Mouse (Mus musculus) forebrain, embryonic 14.5 days (tissue): ENCODE measurements around the gene 2310034G01Rik. TPM values are rescaled to one million over a fixed set of nuclear protein-coding genes. Genes with fewer than 3 reads are reported as not detected.
A peak's percentile ranks its signal among the peaks of the same experiment; 100 is the strongest.

ENCODE experiments used
- ATAC-seq: fragments of 200-750 bp; cut with Nextera tagmentation; 2 replicates; pipeline ENCODE4 v1.8.0; 2017; ENCODE audit warnings: mild to moderate bottlenecking, moderate library complexity
- DNase-seq: peaks from one replicate; pipeline ENCODE4 v3.0.0-alpha.2; 2015; ENCODE audit warnings: low spot score
- H3K27ac ChIP-seq: fragments of 300-500 bp; sonication (generic); 2 replicates; pipeline ENCODE4 v1.5.1; 2014; ENCODE audit warnings: low read depth, mild to moderate bottlenecking, control low read depth, low read length, moderate library complexity
- H3K27me3 ChIP-seq: fragments of 300-500 bp; sonication (generic); replicated peaks from 2 replicates; pipeline ENCODE4 v1.6.1; 2014; ENCODE audit warnings: low read length, control low read depth, mixed read lengths; ENCODE audit not compliant: control insufficient read depth, insufficient read depth
- H3K36me3 ChIP-seq: fragments of 300-500 bp; sonication (generic); 2 replicates; pipeline ENCODE4 v1.6.1; 2014; ENCODE audit warnings: low read length, control low read depth; ENCODE audit not compliant: control insufficient read depth, insufficient read depth
- H3K4me1 ChIP-seq: fragments of 300-500 bp; sonication (generic); 2 replicates; pipeline ENCODE4 v1.6.1; 2014; ENCODE audit warnings: antibody characterized with exemption, low read length, control low read depth; ENCODE audit not compliant: control insufficient read depth, insufficient read depth
- H3K4me2 ChIP-seq: fragments of 300-500 bp; sonication (generic); 2 replicates; pipeline ENCODE4 v1.6.1; 2014; ENCODE audit warnings: mild to moderate bottlenecking, control low read depth, low read length
- H3K4me3 ChIP-seq: fragments of 300-500 bp; sonication (generic); 2 replicates; pipeline ENCODE4 v1.5.1; 2014; ENCODE audit warnings: low read depth, low read length, control low read depth
- H3K9ac ChIP-seq: fragments of 300-500 bp; sonication (generic); 2 replicates; pipeline ENCODE4 v1.6.1; 2014; ENCODE audit warnings: mild to moderate bottlenecking, low read length, control low read depth, moderate library complexity
- H3K9me3 ChIP-seq: fragments of 300-500 bp; sonication (generic); replicated peaks from 2 replicates; pipeline ENCODE4 v1.6.1; 2016; ENCODE audit warnings: low read length, control low read depth, mixed read lengths; ENCODE audit not compliant: control insufficient read depth
- WGBS: fragments of 180-500 bp; shearing (Covaris S2); extraction: QIAGEN DNeasy Blood & Tissue Kit; methylation state at CpG from one replicate; pipeline ENCODE4 v1.1.7; 2014; 5-methylcytosine and 5-hydroxymethylcytosine counted together
- polyA plus RNA-seq: library from polyadenylated mRNA; unstranded; fragments of >200 nt; fragmentation: Nextera tagmentation; extraction: Ambion mirVana; gene quantifications from 2 replicates; pipeline ENCODE4 v1.2.1, GENCODE M21; 2014

The 2310034G01Rik gene
- polyA plus RNA-seq, 1 experiment from 2014 or later: 2.2 TPM

DNA sequence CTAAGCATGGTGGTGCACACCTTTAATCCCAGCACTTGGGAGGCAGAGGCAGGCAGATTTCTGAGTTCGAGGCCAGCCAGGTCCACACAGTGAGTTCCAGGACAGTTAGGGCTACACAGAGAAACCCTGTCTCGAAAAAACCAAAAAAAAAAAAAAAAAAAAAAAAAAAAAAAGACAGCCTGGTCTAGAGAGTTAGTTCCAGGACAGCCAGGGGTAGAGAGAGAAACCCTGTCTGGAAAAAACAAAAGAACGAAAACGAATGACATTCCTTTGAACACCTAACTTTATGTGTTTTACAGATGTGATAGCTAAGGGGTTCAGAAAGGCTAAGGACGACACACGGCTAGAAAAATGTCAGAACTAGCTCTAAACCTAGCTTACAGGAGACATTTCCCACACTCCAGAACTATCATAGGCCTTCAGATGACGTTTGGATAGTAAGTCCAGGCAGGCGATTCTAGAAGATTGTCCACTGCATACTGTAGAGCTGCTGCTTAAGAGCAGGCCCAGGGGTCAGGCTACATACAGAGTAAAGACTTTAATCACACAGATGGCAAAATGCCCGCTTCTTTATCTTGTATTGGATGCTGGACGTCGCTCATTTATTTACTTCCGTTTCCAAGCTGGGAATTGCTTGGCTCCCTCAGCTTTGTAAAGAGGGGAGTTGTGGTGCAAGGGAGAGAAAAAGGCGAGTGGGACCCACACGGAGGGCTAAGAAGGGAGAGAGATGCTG is 2.0 kb downstream of the 2310034G01Rik start:
- H3K4me1 ChIP-seq: peaks cover 5% of the 10 kb centered on the region; the same call in 1 of the 2 replicates
- H3K4me2 ChIP-seq: peak overlapping the region; percentile 95
- DNase-seq: peak; percentile 46
- no peaks in the 10 kb centered on the region for H3K36me3 ChIP-seq
- H3K9me3 ChIP-seq: no peaks in the 10 kb centered on the region
- H3K27me3 ChIP-seq: no peaks in the 10 kb centered on the region; the same call in 1 of the 2 replicates
- 34% methylated on average over 14 of the region's 14 CpGs for WGBS
- peak overlapping the region; percentile 86 for H3K27ac ChIP-seq
- H3K4me3 ChIP-seq: peak overlapping the region; percentile 65
- peak overlapping the region; percentile 81 for H3K9ac ChIP-seq
- peak; percentile 19; the same call in 1 of the 2 replicates for ATAC-seq

DNA sequence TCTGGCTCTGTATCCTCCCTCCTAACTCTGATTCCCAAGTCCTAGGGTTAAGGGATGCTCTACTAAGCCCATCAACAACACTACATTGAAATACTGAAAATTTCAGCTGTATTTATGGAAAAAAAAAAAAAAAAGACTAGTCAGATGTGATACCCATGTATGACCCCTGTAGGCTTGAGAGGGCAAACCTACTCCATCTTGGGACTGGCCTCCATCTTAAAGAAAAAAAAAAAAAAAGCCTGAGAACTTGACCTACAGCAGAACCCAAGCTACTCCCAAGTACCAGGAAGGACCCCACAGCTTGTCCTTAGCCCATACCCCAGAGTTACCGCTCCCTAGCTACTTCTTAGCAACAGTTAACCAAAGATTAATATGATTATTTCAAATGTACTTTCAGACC is 3.0 kb downstream of the 2310034G01Rik start:
- WGBS: 100% methylated on average over 1 of the region's 1 CpGs
- H3K27me3 ChIP-seq: no peaks in the 10 kb centered on the region; the same call in 1 of the 2 replicates
- no peak for ATAC-seq
- H3K36me3 ChIP-seq: no peaks in the 10 kb centered on the region
- H3K4me3 ChIP-seq: no peak overlapping the region
- H3K27ac ChIP-seq: no peak overlapping the region
- no peak overlapping the region for H3K4me2 ChIP-seq
- H3K4me1 ChIP-seq: peaks cover 5% of the 10 kb centered on the region; the same call in 1 of the 2 replicates
- DNase-seq: no peak
- no peaks in the 10 kb centered on the region for H3K9me3 ChIP-seq
- no peak overlapping the region for H3K9ac ChIP-seq

DNA sequence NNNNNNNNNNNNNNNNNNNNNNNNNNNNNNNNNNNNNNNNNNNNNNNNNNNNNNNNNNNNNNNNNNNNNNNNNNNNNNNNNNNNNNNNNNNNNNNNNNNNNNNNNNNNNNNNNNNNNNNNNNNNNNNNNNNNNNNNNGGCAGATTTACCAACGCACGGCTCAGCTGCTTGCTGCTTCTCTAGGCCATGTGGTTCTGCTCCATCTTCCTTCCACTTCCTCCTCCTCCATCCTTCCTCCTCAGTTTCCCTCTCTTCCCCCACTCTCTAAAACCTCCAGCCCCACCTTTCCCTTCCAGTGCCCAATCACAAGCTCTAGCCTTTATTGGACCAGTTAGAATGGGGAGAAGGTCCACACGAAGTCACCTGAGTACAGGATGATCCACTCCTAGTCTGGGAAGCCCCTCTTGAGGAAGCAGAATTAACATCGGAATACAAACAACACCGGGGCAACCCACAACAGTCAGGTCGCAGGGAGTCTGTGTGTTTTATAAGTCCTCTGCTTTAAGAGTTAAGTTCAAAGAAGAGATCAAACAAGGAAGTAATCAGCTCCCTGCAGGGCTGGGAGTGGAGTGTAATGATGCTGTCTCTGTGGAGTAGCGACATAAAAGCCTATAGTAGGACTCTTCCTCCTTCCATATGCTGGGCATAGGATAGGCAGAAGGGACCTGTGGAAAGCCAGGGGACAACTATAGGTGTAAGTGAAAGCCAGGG is 5.2 kb downstream of the 2310034G01Rik start:
- Histone ChIP-seq H3K4me1 (peaks cover 5% of the 10 kb centered on the region; the same call in 1 of the 2 replicates), H3K27me3 (no peaks in the 10 kb centered on the region; the same call in 1 of the 2 replicates), H3K4me3 (no peak overlapping the region), H3K9ac (no peak overlapping the region), H3K9me3 (no peaks in the 10 kb centered on the region), H3K36me3 (no peaks in the 10 kb centered on the region), H3K27ac (no peak overlapping the region), H3K4me2 (no peak overlapping the region)
- WGBS: 24% methylated on average over 7 of the region's 7 CpGs
- ATAC-seq: no peak
- DNase-seq: no peak

- no peaks in the 10 kb centered on the region for H3K9me3 ChIP-seq
- H3K4me1 ChIP-seq: peaks cover 12% of the 10 kb centered on the region
- DNase-seq (peak; percentile 76), ATAC-seq (peak; percentile 10; the same call in 1 of the 2 replicates)
- peak overlapping the region; percentile 32 for H3K9ac ChIP-seq
- H3K4me2 ChIP-seq: peak overlapping the region; percentile 88; the same call in 1 of the 2 replicates
- WGBS: 44% methylated on average over 7 of the region's 7 CpGs
- H3K27ac ChIP-seq: peak overlapping the region; percentile 55; the same call in 1 of the 2 replicates
- no peaks in the 10 kb centered on the region for H3K36me3 ChIP-seq
- H3K4me3 ChIP-seq: no peak overlapping the region
- H3K27me3 ChIP-seq: no peaks in the 10 kb centered on the region
Measured at GRCm38 (mm10) chr19:46339287-46339971, 10.7 kb downstream of the 2310034G01Rik start.

- no peak for ATAC-seq
- Histone ChIP-seq H3K27ac (peak overlapping the region; percentile 55; the same call in 1 of the 2 replicates), H3K9ac (peak overlapping the region; percentile 32), H3K4me2 (peak overlapping the region; percentile 88), H3K4me3 (peak overlapping the region; percentile 66), H3K9me3 (no peaks in the 10 kb centered on the region), H3K36me3 (no peaks in the 10 kb centered on the region), H3K27me3 (no peaks in the 10 kb centered on the region), H3K4me1 (peaks cover 12% of the 10 kb centered on the region)
- 54% methylated on average over 6 of the region's 6 CpGs for WGBS
- no peak for DNase-seq
Measured at GRCm38 (mm10) chr19:46338942-46339286, 11.2 kb downstream of the 2310034G01Rik start.

- Histone ChIP-seq H3K27me3 (no peaks in the 10 kb centered on the region), H3K9me3 (no peaks in the 10 kb centered on the region), H3K4me3 (peak within 1 kb of the TSS; percentile 66), H3K4me2 (peak within 1 kb of the TSS; percentile 88), H3K9ac (peak within 1 kb of the TSS; percentile 86), H3K36me3 (no peaks in the 10 kb centered on the region), H3K4me1 (peaks cover 12% of the 10 kb centered on the region), H3K27ac (peak within 1 kb of the TSS; percentile 75)
- under 1% methylated on average over 29 of the region's 31 CpGs for WGBS
- DNase-seq (peak; percentile 98), ATAC-seq (peak; percentile 90)
Measured at GRCm38 (mm10) chr19:46338331-46338936, 11.7 kb downstream of the 2310034G01Rik start, which contains the start of gene Cuedc2. Cuedc2 (minus strand) TSS chr19:46338702.

DNA sequence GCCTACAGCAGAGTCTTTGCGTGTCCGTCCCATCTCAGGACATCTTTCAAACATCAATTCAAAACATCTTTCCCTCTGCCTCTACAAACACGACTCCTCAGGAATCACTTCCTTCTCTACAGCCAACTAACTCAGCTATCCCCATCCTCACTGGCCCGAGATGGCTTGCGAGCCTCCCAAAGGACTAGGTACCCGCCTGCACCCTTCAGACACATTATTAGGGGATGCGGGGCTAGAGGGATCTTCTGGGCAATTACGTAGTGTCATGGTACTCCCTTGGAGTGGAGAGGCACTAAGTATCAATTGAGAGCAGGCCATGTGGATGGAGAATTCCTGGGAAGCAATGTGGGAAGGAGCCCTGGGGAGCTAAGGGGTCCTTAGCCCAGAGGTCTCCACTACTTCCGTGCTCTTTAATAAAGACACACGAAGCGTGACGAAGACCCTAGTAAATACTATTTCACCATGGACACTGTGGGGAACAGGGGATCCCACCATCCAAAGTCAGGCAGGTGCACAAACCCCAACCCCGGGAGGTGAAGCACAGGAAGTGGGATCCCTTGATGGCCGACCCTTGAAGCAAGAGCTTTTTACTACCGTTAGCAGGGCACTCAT is 12.3 kb downstream of the 2310034G01Rik start:
- Histone ChIP-seq H3K4me2 (peak overlapping the region; percentile 88), H3K27ac (peak overlapping the region; percentile 75), H3K9ac (peak overlapping the region; percentile 86), H3K27me3 (no peaks in the 10 kb centered on the region), H3K4me1 (peaks cover 12% of the 10 kb centered on the region), H3K36me3 (no peaks in the 10 kb centered on the region), H3K9me3 (no peaks in the 10 kb centered on the region), H3K4me3 (peak overlapping the region; percentile 66)
- WGBS: 29% methylated on average over 15 of the region's 15 CpGs
- ATAC-seq (no peak; the same call in none of the 2 replicates), DNase-seq (no peak)

DNA sequence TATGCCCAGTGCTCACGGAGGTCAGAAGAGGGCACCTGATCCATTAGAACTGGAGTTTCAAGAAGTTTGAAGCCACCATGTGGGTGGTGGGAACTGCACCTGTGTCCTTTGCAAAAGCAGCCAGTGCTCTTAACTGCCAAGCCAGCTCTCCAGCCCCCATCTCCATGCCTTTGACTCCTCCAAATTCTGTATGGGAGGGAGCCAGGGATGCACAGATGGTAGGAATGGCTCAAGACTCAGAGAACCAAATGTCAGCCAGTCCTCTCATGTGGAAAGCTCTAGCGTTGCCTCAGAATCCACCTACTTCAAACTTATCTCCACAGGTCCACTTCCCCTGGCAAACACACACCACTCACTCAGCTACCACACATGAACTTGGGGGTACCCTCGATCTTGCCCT is 16.2 kb downstream of the 2310034G01Rik start:
- H3K4me1 ChIP-seq: peaks cover 18% of the 10 kb centered on the region
- H3K27ac ChIP-seq: no peak overlapping the region
- no peak overlapping the region for H3K4me3 ChIP-seq
- WGBS: 92% methylated on average over 3 of the region's 3 CpGs
- H3K4me2 ChIP-seq: no peak overlapping the region
- H3K36me3 ChIP-seq: peaks cover 27% of the 10 kb centered on the region
- ATAC-seq (no peak), DNase-seq (no peak)
- H3K27me3 ChIP-seq: no peaks in the 10 kb centered on the region
- no peaks in the 10 kb centered on the region for H3K9me3 ChIP-seq
- no peak overlapping the region for H3K9ac ChIP-seq
